Mouse (Mus musculus): ENCODE data around the gene Scarf1. TPM values are rescaled to one million over a fixed set of nuclear protein-coding genes. Genes with fewer than 3 reads are reported as not detected.

Scarf1 gene
- polyA plus RNA-seq, 1 experiment from 2014 or later: 4.2 TPM

DNA sequence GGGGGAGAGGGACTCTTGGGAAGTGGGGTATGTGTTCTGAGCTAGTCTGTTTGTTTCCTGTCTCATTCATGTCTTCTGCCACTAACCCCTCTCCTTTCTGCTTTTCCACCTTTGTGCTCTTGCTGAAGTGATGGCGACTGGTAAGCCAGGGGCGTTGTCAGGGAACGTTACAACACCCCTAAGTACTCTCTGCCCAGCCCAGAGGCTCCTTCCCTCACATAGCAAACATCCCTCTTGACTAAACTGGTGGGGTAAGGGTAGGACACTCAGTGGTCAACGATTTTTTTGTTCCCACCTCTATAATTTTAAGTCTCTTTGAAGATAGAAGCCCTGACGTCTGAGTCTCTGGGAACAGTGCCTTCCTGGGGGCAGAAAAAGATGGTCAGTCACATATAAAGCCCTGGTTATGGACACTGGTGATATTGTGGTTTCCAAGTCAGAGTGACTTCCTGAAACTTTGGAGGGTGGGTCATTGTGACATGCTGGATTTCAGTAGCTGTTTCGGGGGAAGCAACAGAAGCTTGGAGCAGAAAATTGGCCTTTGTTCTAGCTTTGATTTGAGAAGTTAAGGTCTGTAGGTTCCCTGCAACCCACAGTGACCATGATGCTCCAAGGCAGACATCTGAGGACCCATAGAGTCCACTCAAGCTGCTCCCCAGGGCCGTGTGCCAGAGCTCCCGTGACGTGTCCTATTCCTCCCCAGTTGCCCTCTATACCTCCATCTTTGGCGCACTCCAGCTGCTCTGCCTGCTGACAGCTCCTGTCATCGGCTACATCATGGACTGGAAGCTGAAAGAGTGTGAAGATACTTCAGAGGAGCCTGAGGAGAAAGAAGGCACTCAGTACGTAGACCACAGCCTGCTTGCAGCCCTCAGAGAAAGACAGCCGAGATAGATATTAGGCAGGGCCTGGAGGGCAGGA is 53.2 kb downstream of the Scarf1 start:
- no peak overlapping the region for H3K4me3 ChIP-seq (replicated peaks; ENCODE audit: low read length)
- H3K27me3 ChIP-seq (ENCODE audit: control insufficient read depth, insufficient read depth, low read length): no peaks in the 10 kb centered on the region
- 84% methylated on average over 13 of the region's 13 CpGs for WGBS
- no peak for DNase-seq (ENCODE audit: low spot score)
- no peaks in the 10 kb centered on the region for H3K4me1 ChIP-seq (replicated peaks; ENCODE audit: control insufficient read depth, insufficient read depth, low read length)
- no peak for ATAC-seq (ENCODE audit: low FRiP score)
- no peaks in the 10 kb centered on the region for H3K9me3 ChIP-seq (ENCODE audit: control insufficient read depth, low read length)
- H3K9ac ChIP-seq: no peak overlapping the region
- no peak overlapping the region for H3K27ac ChIP-seq
- no peak overlapping the region for H3K4me2 ChIP-seq (replicated peaks)
- peaks cover 87% of the 10 kb centered on the region for H3K36me3 ChIP-seq (replicated peaks; ENCODE audit: control insufficient read depth, insufficient read depth)

DNA sequence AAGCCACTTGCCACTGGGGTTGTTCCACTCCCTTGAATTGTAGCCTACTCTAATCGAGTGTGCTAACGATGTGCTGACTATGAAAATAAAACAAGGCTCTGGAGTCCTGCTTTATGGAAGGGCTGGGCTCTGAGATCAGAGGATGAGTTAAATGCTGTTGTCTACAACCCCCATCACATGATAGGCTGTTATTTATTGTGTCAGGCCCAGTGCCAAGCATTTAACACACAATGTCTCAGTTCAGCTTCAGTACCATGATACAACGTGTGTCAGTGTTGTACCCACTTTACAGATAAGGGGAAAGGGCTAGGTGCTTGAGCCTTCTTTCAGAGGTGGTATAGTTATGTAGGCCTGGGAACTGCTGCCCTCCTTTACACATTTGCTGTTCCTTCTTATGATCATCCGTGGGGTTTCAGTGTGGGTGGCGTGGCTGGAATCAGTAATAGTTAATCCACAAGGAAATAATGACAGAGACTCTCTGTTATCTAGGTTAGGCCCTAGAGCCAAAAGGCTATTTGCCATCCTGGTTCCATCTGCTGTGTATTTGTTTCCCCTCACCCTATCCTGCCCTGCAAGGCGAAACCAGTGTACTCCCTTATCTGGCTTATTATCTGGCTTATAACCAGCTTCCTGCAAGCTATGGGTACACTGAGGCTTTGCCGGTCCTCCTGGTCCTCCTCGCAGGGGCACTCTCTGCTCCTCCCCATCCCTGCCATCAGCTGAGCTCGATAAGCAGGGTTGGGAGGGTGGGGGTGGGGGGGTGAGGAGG is 54.2 kb downstream of the Scarf1 start:
- Histone ChIP-seq H3K27me3 (ENCODE audit: control insufficient read depth, insufficient read depth, low read length) (no peaks in the 10 kb centered on the region), H3K9me3 (ENCODE audit: control insufficient read depth, low read length) (no peaks in the 10 kb centered on the region), H3K27ac (no peak overlapping the region), H3K4me1 (replicated peaks; ENCODE audit: control insufficient read depth, insufficient read depth, low read length) (peaks cover 8% of the 10 kb centered on the region), H3K9ac (no peak overlapping the region), H3K36me3 (replicated peaks; ENCODE audit: control insufficient read depth, insufficient read depth) (peaks cover 81% of the 10 kb centered on the region), H3K4me3 (replicated peaks; ENCODE audit: low read length) (no peak overlapping the region), H3K4me2 (replicated peaks) (no peak overlapping the region)
- ATAC-seq (ENCODE audit: low FRiP score) (no peak), DNase-seq (ENCODE audit: low spot score) (no peak)
- 73% methylated on average over 9 of the region's 9 CpGs for WGBS

DNA sequence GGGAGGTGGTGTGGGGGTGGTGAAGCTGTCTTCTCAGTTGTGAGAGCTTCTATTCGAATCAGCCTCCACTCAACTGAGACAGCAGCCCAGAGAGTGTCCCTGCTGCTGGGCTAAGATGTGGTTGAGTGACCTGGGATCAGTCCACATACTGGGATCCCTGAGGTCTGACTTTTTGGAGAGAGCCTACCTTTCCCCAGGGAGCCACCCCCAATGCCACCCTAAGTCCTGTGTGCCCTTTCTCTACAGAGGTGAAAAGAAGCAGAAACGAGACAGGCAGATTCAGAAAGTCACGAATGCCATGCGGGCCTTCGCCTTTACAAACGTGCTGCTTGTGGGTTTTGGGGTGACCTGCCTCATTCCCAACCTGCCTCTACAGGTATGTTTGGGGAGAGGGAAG is 54.8 kb downstream of the Scarf1 start:
- WGBS: 89% methylated on average over 6 of the region's 6 CpGs
- no peak overlapping the region for H3K9ac ChIP-seq
- no peaks in the 10 kb centered on the region for H3K27me3 ChIP-seq (ENCODE audit: control insufficient read depth, insufficient read depth, low read length)
- H3K4me3 ChIP-seq (replicated peaks; ENCODE audit: low read length): no peak overlapping the region
- no peak overlapping the region for H3K27ac ChIP-seq
- no peak overlapping the region for H3K4me2 ChIP-seq (replicated peaks)
- no peak for ATAC-seq (ENCODE audit: low FRiP score)
- no peak for DNase-seq (ENCODE audit: low spot score)
- peaks cover 14% of the 10 kb centered on the region for H3K4me1 ChIP-seq (replicated peaks; ENCODE audit: control insufficient read depth, insufficient read depth, low read length)
- peaks cover 75% of the 10 kb centered on the region for H3K36me3 ChIP-seq (replicated peaks; ENCODE audit: control insufficient read depth, insufficient read depth)
- H3K9me3 ChIP-seq (ENCODE audit: control insufficient read depth, low read length): no peaks in the 10 kb centered on the region

DNA sequence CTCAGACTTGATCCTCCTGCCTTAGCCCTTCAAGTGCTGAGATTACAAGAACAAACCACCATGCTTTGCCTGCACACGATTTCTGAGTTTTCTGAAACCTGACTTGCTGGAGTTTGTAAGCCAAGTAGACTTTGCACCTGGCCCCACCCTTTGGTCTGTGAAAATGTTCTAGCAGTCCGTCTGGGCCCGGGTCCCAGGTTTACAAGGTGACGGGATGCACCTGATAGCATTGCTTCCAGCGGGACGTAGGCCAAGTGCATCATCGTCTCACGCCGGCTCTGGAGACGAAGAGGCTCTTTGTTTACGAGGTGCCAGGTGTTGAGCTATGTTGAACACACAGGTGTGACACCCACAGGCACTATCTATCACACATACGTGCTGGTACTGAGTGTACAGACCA is 55.6 kb downstream of the Scarf1 start:
- peaks cover 67% of the 10 kb centered on the region for H3K36me3 ChIP-seq (replicated peaks; ENCODE audit: control insufficient read depth, insufficient read depth)

DNA sequence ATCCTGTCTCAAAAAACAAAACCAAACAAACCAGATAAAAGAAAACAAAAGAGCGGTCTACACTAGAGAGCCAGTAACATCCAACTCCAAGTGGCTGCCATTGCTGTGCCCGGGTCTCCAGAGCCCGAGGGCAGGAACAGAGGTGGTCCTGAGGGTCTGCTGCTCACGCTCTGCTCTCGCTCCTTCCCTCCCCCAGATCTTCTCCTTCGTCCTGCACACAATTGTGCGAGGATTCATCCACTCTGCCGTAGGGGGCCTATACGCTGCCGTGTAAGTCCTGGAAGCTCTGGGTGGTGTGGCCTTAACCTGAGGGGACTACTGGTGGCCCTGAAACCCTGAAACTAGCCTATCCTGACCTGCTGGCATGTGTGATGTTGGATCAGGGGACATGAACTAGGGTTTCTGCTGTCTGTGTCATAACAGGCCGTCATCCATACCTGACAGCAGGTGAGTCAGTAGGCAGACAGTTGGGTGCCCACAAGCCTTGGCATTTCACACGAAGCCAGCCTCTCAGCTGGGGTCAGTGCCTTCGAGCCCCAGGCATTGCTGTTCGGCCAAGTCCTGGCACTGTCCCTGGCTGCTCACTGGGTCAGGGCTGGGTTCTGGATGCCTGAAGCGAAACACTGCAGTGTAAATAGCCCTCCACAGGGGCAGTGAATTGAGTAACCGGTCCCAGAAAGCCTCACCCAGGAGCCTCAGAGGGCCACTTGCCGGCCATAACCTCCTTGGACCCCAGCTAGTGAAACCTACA is 57.2 kb downstream of the Scarf1 start:
- Histone ChIP-seq H3K27me3 (ENCODE audit: control insufficient read depth, insufficient read depth, low read length) (no peaks in the 10 kb centered on the region), H3K4me1 (replicated peaks; ENCODE audit: control insufficient read depth, insufficient read depth, low read length) (peaks cover 15% of the 10 kb centered on the region), H3K4me2 (replicated peaks) (no peak overlapping the region), H3K4me3 (replicated peaks; ENCODE audit: low read length) (no peak overlapping the region), H3K36me3 (replicated peaks; ENCODE audit: control insufficient read depth, insufficient read depth) (peaks cover 52% of the 10 kb centered on the region), H3K9ac (no peak overlapping the region), H3K9me3 (ENCODE audit: control insufficient read depth, low read length) (no peaks in the 10 kb centered on the region), H3K27ac (no peak overlapping the region)
- no peak for ATAC-seq (ENCODE audit: low FRiP score)
- no peak for DNase-seq (ENCODE audit: low spot score)
- WGBS: 92% methylated on average over 17 of the region's 17 CpGs

More for the DNA sequence above, 55.6 kb downstream of the Scarf1 start:
- 94% methylated on average over 12 of the region's 12 CpGs for WGBS
- no peaks in the 10 kb centered on the region for H3K9me3 ChIP-seq (ENCODE audit: control insufficient read depth, low read length)
- no peak overlapping the region for H3K4me2 ChIP-seq (replicated peaks)
- peaks cover 15% of the 10 kb centered on the region for H3K4me1 ChIP-seq (replicated peaks; ENCODE audit: control insufficient read depth, insufficient read depth, low read length)
- no peak overlapping the region for H3K4me3 ChIP-seq (replicated peaks; ENCODE audit: low read length)
- H3K9ac ChIP-seq: no peak overlapping the region
- no peak overlapping the region for H3K27ac ChIP-seq
- H3K27me3 ChIP-seq (ENCODE audit: control insufficient read depth, insufficient read depth, low read length): no peaks in the 10 kb centered on the region
- no peak for DNase-seq (ENCODE audit: low spot score)
- ATAC-seq (ENCODE audit: low FRiP score): no peak

DNA sequence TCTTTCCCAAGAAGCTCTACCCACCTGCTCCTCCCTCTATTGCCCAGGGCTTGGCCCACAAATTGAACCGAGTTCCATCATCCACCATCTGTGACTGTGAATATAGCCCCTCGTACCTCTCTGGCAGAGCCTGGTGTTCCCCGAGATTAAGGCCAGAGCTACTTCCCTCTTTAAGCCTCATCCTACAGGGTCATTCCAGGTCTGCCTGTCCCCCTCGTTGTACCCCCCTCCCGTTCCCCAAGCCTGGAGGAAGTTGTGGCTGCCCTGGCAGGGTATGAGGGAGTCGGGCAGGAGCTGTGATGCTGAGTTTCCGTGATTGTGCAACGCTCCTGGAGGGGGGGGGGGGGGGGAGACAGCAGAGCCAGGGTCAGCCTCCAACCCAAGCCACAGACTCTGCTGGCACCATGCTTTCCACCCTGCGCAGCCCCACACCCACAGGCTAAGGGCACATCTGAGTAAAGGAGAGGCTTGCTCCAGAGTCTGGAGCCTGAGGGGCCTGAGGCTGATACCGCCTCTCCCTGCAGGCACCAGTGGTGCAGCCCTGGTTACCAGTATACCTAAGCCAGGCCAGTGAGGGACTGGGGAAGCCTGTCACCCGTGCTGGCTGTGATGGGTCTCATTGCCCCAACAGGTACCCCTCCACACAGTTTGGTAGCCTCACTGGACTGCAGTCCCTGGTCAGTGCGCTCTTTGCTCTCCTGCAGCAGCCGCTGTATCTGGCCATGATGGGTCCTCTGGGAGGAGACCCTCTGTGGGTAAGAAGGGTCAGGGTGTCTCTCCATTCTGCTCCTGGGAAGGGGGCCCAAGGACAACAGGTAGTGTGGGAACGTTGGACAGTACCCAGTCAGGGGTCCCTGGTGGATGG is 58.0 kb downstream of the Scarf1 start:
- H3K4me2 ChIP-seq (replicated peaks): no peak overlapping the region
- no peak overlapping the region for H3K27ac ChIP-seq
- 74% methylated on average over 14 of the region's 14 CpGs for WGBS
- H3K4me1 ChIP-seq (replicated peaks; ENCODE audit: control insufficient read depth, insufficient read depth, low read length): peaks cover 15% of the 10 kb centered on the region
- H3K9me3 ChIP-seq (ENCODE audit: control insufficient read depth, low read length): no peaks in the 10 kb centered on the region
- H3K9ac ChIP-seq: no peak overlapping the region
- DNase-seq (ENCODE audit: low spot score) (no peak), ATAC-seq (ENCODE audit: low FRiP score) (no peak)
- H3K36me3 ChIP-seq (replicated peaks; ENCODE audit: control insufficient read depth, insufficient read depth): peaks cover 48% of the 10 kb centered on the region
- H3K4me3 ChIP-seq (replicated peaks; ENCODE audit: low read length): no peak overlapping the region
- no peaks in the 10 kb centered on the region for H3K27me3 ChIP-seq (ENCODE audit: control insufficient read depth, insufficient read depth, low read length)

DNA sequence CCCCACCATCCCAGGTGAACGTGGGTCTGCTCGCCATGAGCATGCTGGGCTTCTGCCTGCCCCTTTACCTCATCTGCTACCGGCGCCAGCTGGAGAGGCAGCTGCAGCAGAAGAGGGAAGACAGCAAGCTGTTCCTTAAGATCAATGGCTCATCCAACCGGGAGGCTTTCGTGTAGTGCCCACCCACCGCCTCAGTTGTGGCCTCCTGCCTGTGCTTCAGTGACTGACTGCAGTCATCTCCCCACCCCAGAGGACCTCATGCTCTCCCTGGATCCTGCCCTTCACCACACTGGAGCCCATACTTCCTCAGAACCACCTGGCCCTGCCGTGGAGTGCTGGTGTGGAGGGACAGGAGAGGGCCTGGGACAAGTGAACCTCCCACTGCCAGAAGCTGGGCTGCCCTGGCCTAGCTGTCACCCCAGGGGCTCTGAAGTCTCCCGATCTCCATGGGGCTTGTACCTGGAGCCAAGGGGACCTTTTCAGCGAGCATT is 59.0 kb downstream of the Scarf1 start:
- DNase-seq (ENCODE audit: low spot score) (no peak), ATAC-seq (ENCODE audit: low FRiP score) (no peak)
- peak overlapping the region; percentile 47 for H3K27ac ChIP-seq
- H3K9me3 ChIP-seq (ENCODE audit: control insufficient read depth, low read length): no peaks in the 10 kb centered on the region
- H3K27me3 ChIP-seq (ENCODE audit: control insufficient read depth, insufficient read depth, low read length): no peaks in the 10 kb centered on the region
- no peak overlapping the region for H3K4me3 ChIP-seq (replicated peaks; ENCODE audit: low read length)
- H3K4me2 ChIP-seq (replicated peaks): no peak overlapping the region
- peaks cover 38% of the 10 kb centered on the region for H3K36me3 ChIP-seq (replicated peaks; ENCODE audit: control insufficient read depth, insufficient read depth)
- peaks cover 15% of the 10 kb centered on the region for H3K4me1 ChIP-seq (replicated peaks; ENCODE audit: control insufficient read depth, insufficient read depth, low read length)
- H3K9ac ChIP-seq: peak overlapping the region; percentile 5
- WGBS: 11% methylated on average over 10 of the region's 10 CpGs

DNA sequence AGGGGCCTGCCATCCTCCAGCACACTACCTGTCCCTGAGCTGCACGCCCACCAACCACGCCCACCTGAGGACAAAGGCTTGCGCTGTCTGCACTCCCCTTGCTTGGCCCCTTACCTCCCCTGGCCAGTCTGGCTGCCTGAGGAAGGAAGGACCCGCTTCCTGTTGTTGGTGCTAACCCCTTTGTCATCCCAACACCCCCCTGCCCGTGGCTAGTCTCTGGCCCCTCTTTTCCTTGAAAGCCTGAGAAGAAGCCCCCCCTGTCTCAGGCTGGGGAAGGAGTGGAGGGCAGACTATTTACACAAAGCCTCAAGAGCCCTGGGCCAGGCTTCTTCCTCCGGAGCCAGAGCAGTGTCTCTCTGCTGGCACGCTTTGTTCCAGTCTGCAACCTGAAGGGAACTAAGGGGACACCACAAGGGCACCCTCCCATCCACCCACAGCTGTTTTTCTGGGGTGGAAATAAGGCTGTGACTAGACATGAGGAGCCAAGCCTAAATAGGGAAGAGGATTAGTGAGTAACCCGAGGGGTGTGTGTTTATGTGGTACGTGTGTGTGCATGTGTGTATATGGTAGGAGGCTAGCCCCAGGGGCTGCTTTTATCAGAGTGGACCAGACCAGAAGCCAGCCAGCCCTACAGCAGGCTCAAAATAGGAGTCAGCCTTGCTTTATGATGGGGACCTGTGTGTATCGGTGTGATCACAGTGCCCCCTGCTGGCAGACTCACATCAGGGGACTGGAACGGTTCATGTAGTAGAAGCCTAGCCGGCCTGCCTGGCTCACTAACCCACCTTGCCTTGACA is 59.7 kb downstream of the Scarf1 start:
- Histone ChIP-seq H3K4me1 (replicated peaks; ENCODE audit: control insufficient read depth, insufficient read depth, low read length) (peaks cover 15% of the 10 kb centered on the region), H3K36me3 (replicated peaks; ENCODE audit: control insufficient read depth, insufficient read depth) (peaks cover 31% of the 10 kb centered on the region), H3K9ac (peak overlapping the region; percentile 5), H3K9me3 (ENCODE audit: control insufficient read depth, low read length) (no peaks in the 10 kb centered on the region), H3K4me3 (replicated peaks; ENCODE audit: low read length) (no peak overlapping the region), H3K4me2 (replicated peaks) (no peak overlapping the region), H3K27me3 (ENCODE audit: control insufficient read depth, insufficient read depth, low read length) (no peaks in the 10 kb centered on the region), H3K27ac (peak overlapping the region; percentile 47)
- WGBS: 8% methylated on average over 12 of the region's 12 CpGs
- ATAC-seq (ENCODE audit: low FRiP score) (peak; percentile 83), DNase-seq (ENCODE audit: low spot score) (peak; percentile 89)

All from hindbrain, embryonic 14.5 days (tissue).